Mouse (Mus musculus): ENCODE results near the gene Kalrn.
"Not testable (repeated sequence)": the region's sequence is repeated elsewhere in the genome, so short reads cannot be mapped to it uniquely, and the experiment has no call there.

Gene Kalrn

DNA sequence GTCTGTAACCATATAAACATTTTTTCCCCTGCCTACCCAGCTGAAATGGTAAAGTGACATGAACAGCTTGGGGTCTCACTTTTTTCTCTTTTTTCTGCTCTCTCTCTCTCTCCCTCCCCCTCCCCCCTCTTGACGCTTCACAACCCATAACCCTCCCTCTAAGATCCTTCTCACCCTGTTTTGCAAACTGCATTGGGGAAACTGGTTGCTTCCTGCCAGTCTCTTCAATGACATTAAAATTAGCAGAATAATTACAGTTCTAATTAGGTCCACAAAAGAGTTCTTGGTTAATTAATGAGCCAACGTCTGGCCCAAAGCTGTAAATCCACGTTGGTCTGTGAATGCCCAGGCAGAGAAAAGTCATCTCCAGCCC is 478.3 kb downstream of the Kalrn start:
- DNase-seq, result no peak

- peak; percentile 45 for DNase-seq
Observed at GRCm38 (mm10) chr16:34094446-34095092, 478.8 kb downstream of the Kalrn start.

GRCm38 (mm10) chr16:34093734-34094445 is 479.4 kb downstream of the Kalrn start:
- no peak for DNase-seq

GRCm38 (mm10) chr16:34089528-34090095 is 483.7 kb downstream of the Kalrn start:
- no peak for DNase-seq

DNA sequence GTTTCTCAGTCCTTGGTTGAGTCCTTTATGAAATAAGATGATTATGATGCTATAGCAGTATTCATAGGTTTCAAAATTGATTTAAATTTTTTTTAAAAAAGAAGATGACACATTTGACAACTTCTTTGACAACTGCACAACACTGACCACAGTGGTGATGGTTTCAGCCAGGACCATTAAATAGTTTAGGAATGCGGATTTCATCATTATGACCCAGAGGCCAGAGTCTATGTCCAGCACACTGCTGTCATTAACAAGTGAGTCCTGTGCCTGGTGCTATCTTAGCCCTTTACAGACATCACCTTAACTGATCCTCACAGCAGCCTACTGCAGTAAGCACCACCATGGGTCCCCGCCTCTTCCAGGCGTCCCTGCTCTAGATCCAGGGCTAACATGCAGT is 484.3 kb downstream of the Kalrn start:
- DNase-seq, result no peak

DNA sequence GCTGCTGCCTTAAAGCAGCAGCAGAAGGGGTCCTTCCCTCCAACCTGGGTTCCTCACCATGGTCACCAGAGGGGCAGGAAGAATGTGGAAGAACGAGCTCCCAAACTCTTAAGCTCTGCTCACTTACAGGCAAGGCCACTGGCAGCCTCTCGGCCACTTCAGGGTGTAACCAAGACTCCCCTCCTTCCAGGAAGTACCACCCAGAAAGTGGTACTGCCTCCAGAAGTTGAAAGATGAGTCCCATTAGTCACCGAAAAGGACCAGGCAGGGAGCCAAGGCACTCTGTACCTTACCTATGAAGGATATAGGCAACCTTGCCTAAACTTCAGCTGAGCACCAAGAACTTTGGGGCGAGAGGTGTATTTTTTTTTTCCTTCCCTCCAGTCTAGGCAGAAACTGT is 485.0 kb downstream of the Kalrn start:
- peak; percentile 51 for DNase-seq

DNA sequence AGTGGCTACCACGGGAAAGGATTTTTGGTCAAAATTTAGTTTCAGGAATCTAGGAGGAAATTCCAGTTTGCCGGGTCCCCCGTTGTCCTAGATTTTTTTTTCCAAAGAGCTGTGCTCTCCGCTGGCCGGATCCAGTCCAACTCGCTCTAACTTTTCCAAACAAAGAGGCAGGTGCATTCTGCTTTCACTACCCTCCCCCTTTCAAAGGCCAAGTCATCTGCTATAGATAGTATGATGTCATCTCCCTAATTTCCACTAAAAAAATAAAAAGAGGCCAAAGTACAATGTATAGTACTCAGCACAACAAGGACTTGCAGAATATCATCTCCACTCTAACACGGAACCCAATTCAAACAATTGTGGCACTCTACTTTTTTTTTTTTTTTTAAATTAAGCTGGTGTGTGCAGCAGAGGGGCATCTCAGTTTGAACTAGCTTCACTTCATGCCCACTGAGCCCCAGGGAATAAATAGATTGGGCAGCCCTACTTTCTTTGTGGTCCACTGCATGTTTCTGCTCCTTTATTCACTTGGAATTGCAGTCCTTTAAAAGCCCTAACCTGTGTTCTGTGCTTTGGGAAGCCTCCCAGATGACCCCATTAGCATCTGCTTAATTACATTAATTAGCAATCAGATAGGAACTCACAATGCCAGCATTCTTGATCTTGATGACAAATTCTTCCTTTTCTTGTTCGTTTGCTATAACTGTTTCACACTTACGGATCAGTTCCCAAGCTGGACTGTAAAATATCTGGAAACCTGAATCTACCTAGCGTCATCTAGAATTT is 489.0 kb downstream of the Kalrn start:
- no peak for DNase-seq

DNA sequence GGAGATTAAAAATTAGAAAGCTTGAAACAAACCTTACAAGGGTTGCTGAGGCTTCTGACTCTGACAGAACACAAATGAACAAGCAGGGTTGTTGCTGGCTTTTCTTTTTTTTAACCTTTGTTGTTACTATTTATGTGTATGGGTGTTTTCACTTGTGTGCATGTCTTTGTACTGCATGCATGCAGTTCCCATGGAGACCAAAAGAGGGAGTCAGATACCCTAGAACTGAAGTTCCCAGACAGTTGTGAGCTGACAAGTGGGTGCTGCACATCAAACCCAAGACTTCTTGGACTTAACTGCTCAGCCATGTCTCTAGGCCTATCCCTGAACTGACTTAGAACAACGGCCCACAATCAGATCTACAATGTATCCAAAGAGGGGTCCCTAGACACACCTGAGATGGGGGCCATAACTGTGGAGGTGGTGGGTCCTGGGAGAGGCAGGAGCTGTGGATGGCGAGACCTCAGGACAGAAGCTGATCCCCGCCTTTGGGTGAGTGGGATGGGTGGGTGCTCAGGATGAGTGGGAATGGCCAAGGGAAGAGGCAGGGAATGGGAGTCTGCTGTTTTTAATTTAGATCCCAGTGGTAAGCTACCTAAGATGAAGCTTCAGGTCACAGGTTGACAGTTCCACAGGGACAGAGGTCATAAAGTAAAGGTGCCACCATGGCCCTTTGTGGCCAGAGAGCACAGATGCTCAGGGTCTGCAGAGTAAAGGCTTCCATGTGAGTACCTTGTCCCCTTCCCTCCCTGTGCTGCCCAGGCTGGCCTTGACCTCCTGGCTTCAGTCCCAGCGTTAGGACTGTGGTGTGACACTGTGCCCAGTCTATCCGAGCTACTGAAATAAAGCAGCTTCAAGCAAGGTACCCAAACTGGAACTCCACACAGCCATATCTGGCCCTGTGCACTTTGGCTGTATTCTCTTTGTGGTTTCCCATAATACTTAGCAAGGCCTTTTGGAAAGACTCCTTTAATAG is 490.6 kb downstream of the Kalrn start:
- DNase-seq, result no peak

DNA sequence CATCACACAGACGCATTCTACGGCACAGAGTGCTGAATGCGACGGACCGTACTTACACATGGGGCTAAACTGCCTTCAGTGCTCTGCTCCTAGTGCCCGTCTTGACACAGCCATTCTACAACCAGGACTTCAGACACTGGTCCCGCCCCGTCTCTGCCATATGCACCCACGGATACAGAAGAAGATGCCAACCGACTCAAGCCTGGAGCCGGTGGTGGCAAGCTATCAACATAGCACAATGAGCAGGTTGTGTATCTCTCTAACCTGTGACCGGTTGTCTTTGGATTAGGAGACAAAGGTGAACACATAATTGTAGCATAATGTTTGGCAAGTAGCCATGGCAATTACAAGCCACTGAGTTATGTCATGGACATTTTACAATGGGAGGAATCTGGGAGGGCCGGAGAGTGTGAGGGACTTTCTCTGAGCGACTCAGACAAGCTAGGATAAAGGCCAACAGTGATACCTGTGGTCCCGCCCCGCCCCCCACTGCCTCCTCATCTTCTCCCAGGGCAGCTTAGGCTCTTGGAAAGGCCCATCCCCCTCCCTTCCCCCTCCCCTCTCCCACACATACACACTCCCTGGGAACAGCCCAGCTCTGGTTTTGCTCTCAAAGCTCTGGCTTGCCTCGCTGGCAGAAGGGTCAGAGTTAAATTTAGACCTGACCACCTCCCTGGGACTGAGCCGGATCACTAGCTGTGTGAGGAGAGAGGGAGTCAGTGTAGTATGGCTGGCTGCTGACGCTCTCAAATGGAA is 491.5 kb downstream of the Kalrn start:
- no peak for DNase-seq

DNA sequence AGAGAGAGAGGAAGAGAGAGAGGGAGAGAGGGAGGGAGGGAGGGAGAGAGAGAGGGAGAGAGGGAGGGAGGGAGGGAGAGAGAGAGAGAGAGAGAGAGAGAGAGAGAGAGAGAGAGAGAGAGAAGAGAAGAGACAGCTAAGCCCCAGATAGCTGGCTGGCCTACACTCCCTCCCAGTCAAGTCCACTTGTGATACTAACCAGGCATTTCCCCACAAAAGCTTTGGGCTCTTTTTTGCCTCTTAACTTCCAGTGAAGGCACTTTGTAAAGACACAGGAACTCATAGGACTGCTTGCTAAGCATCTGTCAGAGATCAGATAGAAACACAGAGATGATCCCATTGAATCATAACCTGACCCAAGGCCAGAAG is 492.0 kb downstream of the Kalrn start:
- not testable (repeated sequence) for DNase-seq

- DNase-seq, result no peak
Observed at GRCm38 (mm10) chr16:34080818-34081217, 492.5 kb downstream of the Kalrn start.

DNA sequence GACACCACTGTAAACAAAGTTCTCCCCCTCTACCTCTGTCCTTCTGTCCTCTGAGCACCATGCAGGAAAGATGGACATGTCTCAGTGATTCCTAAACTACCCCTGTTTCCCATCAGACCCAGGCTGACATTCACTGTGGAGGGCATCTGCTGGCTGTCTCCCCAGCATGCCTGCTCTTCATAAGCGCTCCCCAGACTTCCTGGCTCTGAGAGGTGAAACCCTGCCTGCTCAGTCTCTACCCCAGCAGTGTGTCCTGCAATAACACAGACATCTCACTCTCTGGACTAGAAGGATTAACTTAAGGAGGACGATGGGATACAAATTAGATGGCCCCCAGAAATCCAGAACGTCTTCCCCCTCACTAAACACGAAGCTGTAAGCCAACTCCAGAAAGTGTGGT is 493.8 kb downstream of the Kalrn start:
- DNase-seq, result no peak

GRCm38 (mm10) chr16:34078732-34079131 is 494.6 kb downstream of the Kalrn start:
- no peak for DNase-seq

- DNase-seq, result no peak
Observed at GRCm38 (mm10) chr16:34076101-34076500, 497.2 kb downstream of the Kalrn start.

DNA sequence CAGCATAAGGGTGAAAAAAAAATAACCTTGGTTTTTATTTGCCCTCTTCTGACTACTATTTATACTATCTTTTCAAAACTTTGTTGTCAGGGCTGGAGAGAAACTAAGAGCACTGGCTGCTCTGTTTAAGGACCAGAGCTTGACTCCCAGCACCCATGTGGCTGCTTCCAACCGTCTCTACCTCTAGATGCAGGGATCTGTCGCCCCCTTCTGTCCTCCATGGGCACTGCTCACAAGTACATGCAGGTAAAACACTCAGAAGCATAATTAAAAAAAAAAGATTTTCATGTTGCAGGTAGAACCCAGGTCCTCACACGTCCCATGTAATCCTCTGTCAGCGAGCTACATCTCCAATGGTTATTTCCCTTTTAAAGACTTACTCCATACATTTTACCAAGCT is 499.4 kb downstream of the Kalrn start:
- DNase-seq, result no peak

DNA sequence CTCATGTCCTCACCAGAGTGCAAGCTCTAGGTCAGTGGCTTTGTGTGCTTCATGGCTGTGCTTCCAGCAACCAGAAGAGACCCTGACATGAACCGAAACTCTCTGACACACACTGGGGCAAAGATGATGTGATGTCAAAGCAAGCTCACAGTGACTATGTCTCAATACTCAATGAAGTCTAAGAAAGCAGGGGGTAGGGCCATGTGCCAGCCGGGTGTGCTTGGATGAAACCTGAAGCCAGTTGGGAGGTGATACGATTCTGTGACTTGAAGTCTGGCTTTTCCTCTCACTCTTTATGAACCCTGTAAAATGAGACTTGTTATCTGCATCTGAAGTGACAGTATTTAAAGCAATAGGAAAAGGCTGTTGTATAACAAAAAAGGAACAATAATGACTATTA is 501.2 kb downstream of the Kalrn start:
- no peak for DNase-seq

DNA sequence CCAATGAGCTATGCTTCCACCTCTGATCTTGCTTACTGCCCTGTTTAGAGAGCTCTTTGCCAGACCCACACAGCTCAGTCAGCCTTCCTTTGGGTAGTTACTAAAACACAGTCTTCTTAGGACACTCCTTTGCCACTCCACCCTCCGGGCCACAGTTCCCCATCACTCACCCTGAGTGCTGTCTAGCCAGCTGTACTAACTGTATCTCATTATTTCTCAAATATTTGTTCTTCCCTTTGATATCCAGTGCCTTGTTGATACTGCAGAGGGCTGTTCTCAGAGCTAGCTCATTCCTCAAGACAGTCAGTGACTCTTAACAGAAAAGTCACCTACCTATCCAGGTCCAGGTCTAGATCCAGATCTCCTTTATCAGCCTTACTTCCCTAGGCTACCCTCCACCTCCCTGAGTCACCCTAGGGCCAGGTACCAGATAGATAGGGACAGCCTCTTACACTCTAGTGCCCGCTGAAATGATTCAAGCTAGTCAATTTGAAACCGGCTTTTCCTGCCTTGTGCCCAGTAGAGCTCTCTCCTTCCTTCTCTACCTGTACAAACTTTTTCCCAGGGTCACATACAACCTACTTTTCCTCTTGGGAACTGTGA is 502.0 kb downstream of the Kalrn start:
- no peak for DNase-seq

GRCm38 (mm10) chr16:34069481-34069880 is 503.9 kb downstream of the Kalrn start:
- DNase-seq, result no peak

DNA sequence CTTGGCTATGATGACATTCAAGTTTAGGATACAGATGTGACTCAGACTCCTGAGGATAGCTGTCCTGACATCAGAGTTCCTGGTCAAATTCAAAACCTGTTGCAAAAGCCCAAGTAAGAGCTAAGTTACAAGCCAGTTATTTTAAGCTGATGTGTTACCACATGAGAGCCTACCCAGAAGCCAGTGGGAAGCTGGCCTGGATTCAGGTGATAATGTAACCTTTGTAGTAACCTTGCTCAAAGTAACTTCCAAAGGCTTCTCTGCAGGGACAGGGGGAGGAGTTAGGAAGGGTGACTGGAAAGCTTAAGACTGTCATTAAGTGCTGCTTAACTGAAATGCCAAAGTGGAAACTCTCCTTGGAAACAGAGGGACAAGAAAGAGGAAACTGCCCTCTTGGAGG is 506.4 kb downstream of the Kalrn start:
- DNase-seq, result peak; percentile 80

- DNase-seq, result no peak
Observed at GRCm38 (mm10) chr16:34066376-34066775, 507.0 kb downstream of the Kalrn start.

DNA sequence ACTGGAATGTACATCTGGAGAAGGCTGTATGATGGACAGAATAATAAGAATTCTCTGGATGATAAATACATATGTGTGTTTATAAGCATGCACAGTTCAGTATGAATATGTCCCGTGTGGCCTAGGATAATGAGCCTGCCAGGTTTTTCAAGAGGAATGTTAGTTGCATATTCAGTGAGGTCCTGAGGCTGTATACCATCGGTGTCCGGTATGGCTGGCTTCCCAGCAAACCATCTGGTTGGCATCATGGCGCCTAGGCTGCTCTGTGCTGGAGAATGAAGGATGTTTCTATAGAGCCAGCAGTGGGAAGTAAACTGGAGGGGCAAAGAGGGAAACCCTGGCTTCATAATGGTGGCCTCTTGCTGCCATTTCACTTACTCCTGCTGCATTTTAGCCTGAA is 510.0 kb downstream of the Kalrn start:
- no peak for DNase-seq

Measured in lung, postnatal 36 days (tissue).